Mouse (Mus musculus): ENCODE measurements around the gene Mlana. TPM values are rescaled to one million over a fixed set of nuclear protein-coding genes. Genes with fewer than 3 reads are reported as not detected.
A peak's percentile ranks its signal among the peaks of the same experiment; 100 is the strongest.

Gene Mlana
- polyA plus RNA-seq, 1 experiment from 2014 or later, result not detected

GRCm38 (mm10) chr19:29717854-29718253 is 20.2 kb downstream of the Mlana start:
- Histone ChIP-seq H3K9me3 (ENCODE audit: control insufficient read depth, low read length) (no peaks in the 10 kb centered on the region), H3K27ac (ENCODE audit: low read length) (no peak overlapping the region), H3K9ac (ENCODE audit: low read depth, low read length) (no peak overlapping the region), H3K4me3 (ENCODE audit: low read length) (no peak overlapping the region), H3K36me3 (ENCODE audit: control insufficient read depth, insufficient read depth, low read length) (peaks cover 13% of the 10 kb centered on the region; the same call in 1 of the 2 replicates), H3K4me2 (ENCODE audit: low read depth, low read length) (no peak overlapping the region), H3K27me3 (replicated peaks; ENCODE audit: control insufficient read depth, insufficient read depth, low read length) (no peaks in the 10 kb centered on the region), H3K4me1 (ENCODE audit: control insufficient read depth, insufficient read depth, low read length) (no peaks in the 10 kb centered on the region)
- no peak for ATAC-seq
- 92% methylated on average over 3 of the region's 3 CpGs for WGBS

- Histone ChIP-seq H3K4me3 (ENCODE audit: low read length) (no peak overlapping the region), H3K4me1 (ENCODE audit: control insufficient read depth, insufficient read depth, low read length) (no peaks in the 10 kb centered on the region), H3K4me2 (ENCODE audit: low read depth, low read length) (no peak overlapping the region), H3K27ac (ENCODE audit: low read length) (no peak overlapping the region), H3K9ac (ENCODE audit: low read depth, low read length) (no peak overlapping the region), H3K9me3 (ENCODE audit: control insufficient read depth, low read length) (no peaks in the 10 kb centered on the region), H3K36me3 (ENCODE audit: control insufficient read depth, insufficient read depth, low read length) (peaks cover 13% of the 10 kb centered on the region; the same call in 1 of the 2 replicates), H3K27me3 (replicated peaks; ENCODE audit: control insufficient read depth, insufficient read depth, low read length) (no peaks in the 10 kb centered on the region)
- WGBS, result 94% methylated on average over 3 of the region's 3 CpGs
- ATAC-seq, result no peak
These were observed 20.9 kb downstream of the Mlana start for GRCm38 (mm10) chr19:29718476-29718875.

- no peaks in the 10 kb centered on the region for H3K4me1 ChIP-seq (ENCODE audit: control insufficient read depth, insufficient read depth, low read length)
- no peak overlapping the region for H3K4me2 ChIP-seq (ENCODE audit: low read depth, low read length)
- no peaks in the 10 kb centered on the region for H3K27me3 ChIP-seq (replicated peaks; ENCODE audit: control insufficient read depth, insufficient read depth, low read length)
- H3K4me3 ChIP-seq (ENCODE audit: low read length), result no peak overlapping the region
- no peak overlapping the region for H3K27ac ChIP-seq (ENCODE audit: low read length)
- no peaks in the 10 kb centered on the region for H3K36me3 ChIP-seq (ENCODE audit: control insufficient read depth, insufficient read depth, low read length)
- H3K9me3 ChIP-seq (ENCODE audit: control insufficient read depth, low read length), result no peaks in the 10 kb centered on the region
- ATAC-seq, result no peak
- no peak overlapping the region for H3K9ac ChIP-seq (ENCODE audit: low read depth, low read length)
- WGBS, result 82% methylated on average over 3 of the region's 3 CpGs
These were observed 37.8 kb downstream of the Mlana start for GRCm38 (mm10) chr19:29735421-29735820.

GRCm38 (mm10) chr19:29739608-29740007 is 42.0 kb downstream of the Mlana start:
- WGBS, result 94% methylated on average over 2 of the region's 2 CpGs

GRCm38 (mm10) chr19:29740661-29741060 is 43.0 kb downstream of the Mlana start:
- 84% methylated on average over 1 of the region's 1 CpGs for WGBS
- Histone ChIP-seq H3K36me3 (ENCODE audit: control insufficient read depth, insufficient read depth, low read length) (no peaks in the 10 kb centered on the region), H3K4me2 (ENCODE audit: low read depth, low read length) (no peak overlapping the region), H3K4me1 (ENCODE audit: control insufficient read depth, insufficient read depth, low read length) (no peaks in the 10 kb centered on the region), H3K27me3 (replicated peaks; ENCODE audit: control insufficient read depth, insufficient read depth, low read length) (no peaks in the 10 kb centered on the region), H3K9ac (ENCODE audit: low read depth, low read length) (no peak overlapping the region), H3K4me3 (ENCODE audit: low read length) (no peak overlapping the region), H3K27ac (ENCODE audit: low read length) (no peak overlapping the region), H3K9me3 (ENCODE audit: control insufficient read depth, low read length) (no peaks in the 10 kb centered on the region)
- no peak for ATAC-seq

More at GRCm38 (mm10) chr19:29739608-29740007, 42.0 kb downstream of the Mlana start:
- ATAC-seq, result no peak
- Histone ChIP-seq H3K36me3 (ENCODE audit: control insufficient read depth, insufficient read depth, low read length) (no peaks in the 10 kb centered on the region), H3K4me1 (ENCODE audit: control insufficient read depth, insufficient read depth, low read length) (no peaks in the 10 kb centered on the region), H3K9ac (ENCODE audit: low read depth, low read length) (no peak overlapping the region), H3K4me3 (ENCODE audit: low read length) (no peak overlapping the region), H3K27me3 (replicated peaks; ENCODE audit: control insufficient read depth, insufficient read depth, low read length) (no peaks in the 10 kb centered on the region), H3K27ac (ENCODE audit: low read length) (no peak overlapping the region), H3K4me2 (ENCODE audit: low read depth, low read length) (no peak overlapping the region), H3K9me3 (ENCODE audit: control insufficient read depth, low read length) (no peaks in the 10 kb centered on the region)

- Histone ChIP-seq H3K27me3 (replicated peaks; ENCODE audit: control insufficient read depth, insufficient read depth, low read length) (no peaks in the 10 kb centered on the region), H3K9ac (ENCODE audit: low read depth, low read length) (no peak overlapping the region), H3K9me3 (ENCODE audit: control insufficient read depth, low read length) (no peaks in the 10 kb centered on the region), H3K4me2 (ENCODE audit: low read depth, low read length) (peak overlapping the region; percentile 33), H3K36me3 (ENCODE audit: control insufficient read depth, insufficient read depth, low read length) (no peaks in the 10 kb centered on the region), H3K4me1 (ENCODE audit: control insufficient read depth, insufficient read depth, low read length) (no peaks in the 10 kb centered on the region), H3K27ac (ENCODE audit: low read length) (no peak overlapping the region), H3K4me3 (ENCODE audit: low read length) (no peak overlapping the region)
- whole genome bisulfite sequencing, result 56% methylated on average over 5 of the region's 5 CpGs
- ATAC-seq, result peak; percentile 46; the same call in 1 of the 2 replicates
These were observed 45.9 kb downstream of the Mlana start for GRCm38 (mm10) chr19:29743531-29743930.

GRCm38 (mm10) chr19:29750994-29751393 is 53.4 kb downstream of the Mlana start:
- no peak overlapping the region for H3K4me2 ChIP-seq (ENCODE audit: low read depth, low read length)
- no peaks in the 10 kb centered on the region for H3K9me3 ChIP-seq (ENCODE audit: control insufficient read depth, low read length)
- no peak overlapping the region for H3K9ac ChIP-seq (ENCODE audit: low read depth, low read length)
- H3K36me3 ChIP-seq (ENCODE audit: control insufficient read depth, insufficient read depth, low read length), result no peaks in the 10 kb centered on the region
- H3K27me3 ChIP-seq (replicated peaks; ENCODE audit: control insufficient read depth, insufficient read depth, low read length), result no peaks in the 10 kb centered on the region
- 89% methylated on average over 3 of the region's 3 CpGs for WGBS
- H3K4me1 ChIP-seq (ENCODE audit: control insufficient read depth, insufficient read depth, low read length), result no peaks in the 10 kb centered on the region
- H3K4me3 ChIP-seq (ENCODE audit: low read length), result no peak overlapping the region
- ATAC-seq, result no peak
- H3K27ac ChIP-seq (ENCODE audit: low read length), result no peak overlapping the region

GRCm38 (mm10) chr19:29753939-29754338 is 56.3 kb downstream of the Mlana start:
- Histone ChIP-seq H3K9ac (ENCODE audit: low read depth, low read length) (no peak overlapping the region), H3K36me3 (ENCODE audit: control insufficient read depth, insufficient read depth, low read length) (no peaks in the 10 kb centered on the region), H3K4me3 (ENCODE audit: low read length) (no peak overlapping the region), H3K9me3 (ENCODE audit: control insufficient read depth, low read length) (no peaks in the 10 kb centered on the region), H3K27me3 (replicated peaks; ENCODE audit: control insufficient read depth, insufficient read depth, low read length) (no peaks in the 10 kb centered on the region), H3K4me1 (ENCODE audit: control insufficient read depth, insufficient read depth, low read length) (no peaks in the 10 kb centered on the region), H3K27ac (ENCODE audit: low read length) (no peak overlapping the region), H3K4me2 (ENCODE audit: low read depth, low read length) (no peak overlapping the region)
- WGBS, result 74% methylated on average over 2 of the region's 2 CpGs
- no peak for ATAC-seq
